Mouse (Mus musculus) myocyte (in vitro differentiated cells): ENCODE measurements around the gene Csmd2.

Source experiments
- CEBPB ChIP-seq: IDR thresholded peaks from 2 replicates; pipeline ENCODE4 v1.6.1; 2011; ENCODE audit warnings: mild to moderate bottlenecking, moderate library complexity; ENCODE audit not compliant: poor library complexity, insufficient read depth, severe bottlenecking
- E2F4 ChIP-seq: IDR thresholded peaks from one replicate; pipeline ENCODE4 v1.6.1; 2011; ENCODE audit warnings: mild to moderate bottlenecking, control low read depth, moderate library complexity; ENCODE audit not compliant: insufficient read depth
- MAX ChIP-seq: IDR thresholded peaks from one replicate; pipeline ENCODE4 v1.6.1; 2011; ENCODE audit warnings: low read depth, mild to moderate bottlenecking, control low read depth
- MYOD1 ChIP-seq, 3 experiments: IDR thresholded peaks; one replicate each; pipeline ENCODE4 v1.6.1; 2011; ENCODE audit warnings: control low read depth in 2 of 3, low read depth in 2 of 3, mild to moderate bottlenecking in 2 of 3, moderate library complexity in 1 of 3; ENCODE audit not compliant: insufficient read length in 2 of 3, control insufficient read depth in 1 of 3
- MYOG ChIP-seq, 3 experiments: IDR thresholded peaks; one replicate each; pipeline ENCODE4 v1.6.1; 2011; ENCODE audit warnings: control low read depth in 2 of 3, low read depth in 2 of 3, mild to moderate bottlenecking in 2 of 3; ENCODE audit not compliant: insufficient read length in 2 of 3, control insufficient read depth in 1 of 3, insufficient read depth in 1 of 3
- POLR2A ChIP-seq: IDR thresholded peaks from one replicate; pipeline ENCODE4 v1.6.1; 2011; ENCODE audit warnings: low read depth, mild to moderate bottlenecking, control low read depth, moderate library complexity; ENCODE audit not compliant: insufficient read length
- POLR2AphosphoS2 ChIP-seq: IDR thresholded peaks from one replicate; pipeline ENCODE4 v1.6.1; 2011; ENCODE audit warnings: low read depth, control low read depth; ENCODE audit not compliant: insufficient read length
- REST ChIP-seq: IDR thresholded peaks from one replicate; pipeline ENCODE4 v1.6.1; 2011; ENCODE audit warnings: mild to moderate bottlenecking, control low read depth, moderate library complexity; ENCODE audit not compliant: insufficient read depth, insufficient read length
- SRF ChIP-seq: IDR thresholded peaks from one replicate; pipeline ENCODE4 v1.6.1; 2011; ENCODE audit warnings: low read depth; ENCODE audit not compliant: control insufficient read depth, insufficient read length
- TCF12 ChIP-seq: IDR thresholded peaks from one replicate; pipeline ENCODE4 v1.6.1; 2011; ENCODE audit warnings: mild to moderate bottlenecking, control low read depth; ENCODE audit not compliant: poor library complexity, insufficient read depth, severe bottlenecking
- TCF3 ChIP-seq: IDR thresholded peaks from one replicate; pipeline ENCODE4 v1.6.1; 2011; ENCODE audit warnings: low read depth, control low read depth; ENCODE audit not compliant: insufficient read length
- USF1 ChIP-seq: IDR thresholded peaks from one replicate; pipeline ENCODE4 v1.6.1; 2011; ENCODE audit warnings: low read depth, mild to moderate bottlenecking, control low read depth, moderate library complexity

DNA sequence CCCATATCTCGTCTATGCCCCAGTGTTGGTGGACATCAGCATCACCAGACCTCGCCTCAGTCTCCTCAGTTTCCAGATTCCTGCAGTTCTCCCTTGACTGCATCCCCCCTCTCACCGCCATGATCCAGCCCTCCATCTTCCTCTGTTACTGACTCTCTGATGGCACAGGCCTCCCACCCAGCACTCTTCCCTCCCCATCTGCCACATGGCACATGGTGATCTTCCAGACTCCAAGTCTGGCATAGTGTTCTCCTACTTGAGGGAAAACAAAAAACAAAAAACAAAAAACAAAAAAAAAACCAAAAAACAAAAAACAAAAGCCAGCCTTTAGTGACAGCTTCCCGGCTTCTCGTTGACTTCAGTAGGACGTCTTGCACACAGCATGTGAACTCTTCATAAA lies 339.8 kb downstream of the Csmd2 start:
- no peak for TF ChIP-seq POLR2A
- TF ChIP-seq USF1: no peak
- TF ChIP-seq E2F4: no peak
- TF ChIP-seq MAX: no peak
- TF ChIP-seq POLR2AphosphoS2: no peak
- no peak for TF ChIP-seq TCF12
- no peak for TF ChIP-seq MYOD1 (IDR thresholded peaks at IDR 0.05; ENCODE audit: control insufficient read depth in 1 of 3, insufficient read length in 2 of 3, low read depth in 2 of 3)
- TF ChIP-seq CEBPB: no peak
- no peak for TF ChIP-seq SRF
- TF ChIP-seq MYOG (IDR thresholded peaks at IDR 0.05; ENCODE audit: control insufficient read depth in 1 of 3, insufficient read depth in 1 of 3, insufficient read length in 2 of 3, low read depth in 2 of 3): no peak
- TF ChIP-seq REST: no peak
- TF ChIP-seq TCF3: no peak
